Mouse (Mus musculus) heart, embryonic 11.5 days (tissue): Measurements from ENCODE around the gene Rspry1. TPM values are rescaled to one million over a fixed set of nuclear protein-coding genes. Genes with fewer than 3 reads are reported as not detected.

ENCODE experiments used
- ATAC-seq: fragments of 200-750 bp; cut with Nextera tagmentation; replicated peaks from 2 replicates; pipeline ENCODE4 v1.8.0; 2017; ENCODE audit warnings: moderate library complexity; ENCODE audit not compliant: insufficient number of reproducible peaks, low FRiP score, low TSS enrichment
- H3K27ac ChIP-seq: fragments of 300-500 bp; sonication (generic); 2 replicates; pipeline ENCODE4 v1.5.1; 2014; ENCODE audit warnings: mild to moderate bottlenecking, low read depth, low read length
- H3K27me3 ChIP-seq: fragments of 300-500 bp; sonication (generic); 2 replicates; pipeline ENCODE4 v1.6.1; 2014; ENCODE audit warnings: mild to moderate bottlenecking, low read length, mixed read lengths; ENCODE audit not compliant: control insufficient read depth, insufficient read depth
- H3K36me3 ChIP-seq: fragments of 300-500 bp; sonication (generic); 2 replicates; pipeline ENCODE4 v1.6.1; 2014; ENCODE audit warnings: mild to moderate bottlenecking, low read length, moderate library complexity, mixed read lengths; ENCODE audit not compliant: control insufficient read depth, insufficient read depth
- H3K4me1 ChIP-seq: fragments of 300-500 bp; sonication (generic); 2 replicates; pipeline ENCODE4 v1.6.1; 2014; ENCODE audit warnings: low read length; ENCODE audit not compliant: control insufficient read depth, insufficient read depth
- H3K4me2 ChIP-seq: fragments of 300-500 bp; sonication (generic); 2 replicates; pipeline ENCODE4 v1.6.1; 2014; ENCODE audit warnings: mild to moderate bottlenecking, moderate library complexity
- H3K4me3 ChIP-seq: fragments of 300-500 bp; sonication (generic); 2 replicates; pipeline ENCODE4 v1.5.1; 2014; ENCODE audit warnings: low read depth, low read length
- H3K9ac ChIP-seq: fragments of 300-500 bp; sonication (generic); 2 replicates; pipeline ENCODE4 v1.6.1; 2014; ENCODE audit warnings: mild to moderate bottlenecking, low read depth, low read length, moderate library complexity
- H3K9me3 ChIP-seq: fragments of 300-500 bp; sonication (generic); replicated peaks from 2 replicates; pipeline ENCODE4 v1.6.1; 2016; ENCODE audit warnings: low read length; ENCODE audit not compliant: control insufficient read depth
- WGBS: fragments of 180-500 bp; shearing (Covaris S2); extraction: QIAGEN DNeasy Blood & Tissue Kit; methylation state at CpG from one replicate; pipeline ENCODE4 v1.1.7; 2014; ENCODE audit not compliant: insufficient replicate concordance; 5-methylcytosine and 5-hydroxymethylcytosine counted together
- polyA plus RNA-seq: library from polyadenylated mRNA; unstranded; fragments of >200 nt; fragmentation: Nextera tagmentation; extraction: Ambion mirVana; gene quantifications from 2 replicates; pipeline ENCODE4 v1.2.1, GENCODE M21; 2014

Gene Rspry1
- polyA plus RNA-seq, 1 experiment from 2014 or later = 23.2 TPM

- Histone ChIP-seq H3K27ac (no peak overlapping the region), H3K27me3 (no peaks in the 10 kb centered on the region), H3K9me3 (no peaks in the 10 kb centered on the region), H3K9ac (no peak overlapping the region), H3K4me2 (no peak overlapping the region), H3K36me3 (peaks cover 8% of the 10 kb centered on the region), H3K4me1 (no peaks in the 10 kb centered on the region), H3K4me3 (no peak overlapping the region)
- WGBS = 84% methylated on average over 2 of the region's 2 CpGs
- no peak for ATAC-seq
Measured at GRCm38 (mm10) chr8:94658031-94658430, 56.3 kb downstream of the Rspry1 start.

DNA sequence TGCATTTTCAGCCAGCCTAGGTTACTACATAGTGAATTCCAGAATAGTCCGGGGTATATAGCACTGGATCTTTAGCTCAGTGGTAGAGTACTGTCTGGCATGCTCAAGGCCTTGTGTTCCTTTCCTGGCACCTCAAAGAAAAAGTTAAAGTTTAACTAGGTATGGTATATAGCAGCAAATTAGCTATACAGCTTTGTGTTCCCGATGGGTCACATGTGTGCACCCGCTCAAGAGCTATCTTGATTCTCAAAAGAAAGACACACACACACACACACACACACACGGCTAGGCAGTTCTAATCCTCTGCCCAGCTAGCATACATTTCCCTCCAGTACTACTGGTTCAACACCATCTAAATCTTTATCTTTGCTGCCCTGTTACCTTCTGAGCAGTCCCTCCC is 58.7 kb downstream of the Rspry1 start:
- H3K9ac ChIP-seq = no peak overlapping the region
- no peaks in the 10 kb centered on the region for H3K4me1 ChIP-seq
- no peak overlapping the region for H3K4me3 ChIP-seq
- H3K9me3 ChIP-seq = no peaks in the 10 kb centered on the region
- H3K4me2 ChIP-seq = no peak overlapping the region
- no peak for ATAC-seq
- WGBS = 85% methylated on average over 4 of the region's 4 CpGs
- H3K27me3 ChIP-seq = no peaks in the 10 kb centered on the region
- H3K36me3 ChIP-seq = peaks cover 2% of the 10 kb centered on the region; the same call in 1 of the 2 replicates
- no peak overlapping the region for H3K27ac ChIP-seq

- H3K4me1 ChIP-seq = no peaks in the 10 kb centered on the region
- no peak overlapping the region for H3K27ac ChIP-seq
- no peaks in the 10 kb centered on the region for H3K27me3 ChIP-seq
- no peaks in the 10 kb centered on the region; the same call in 1 of the 2 replicates for H3K36me3 ChIP-seq
- no peak overlapping the region for H3K9ac ChIP-seq
- no peak overlapping the region for H3K4me3 ChIP-seq
- ATAC-seq = no peak
- WGBS = 75% methylated on average over 2 of the region's 2 CpGs
- no peak overlapping the region for H3K4me2 ChIP-seq
- no peaks in the 10 kb centered on the region for H3K9me3 ChIP-seq
Measured at GRCm38 (mm10) chr8:94664722-94665121, 63.0 kb downstream of the Rspry1 start.

GRCm38 (mm10) chr8:94666456-94667308 is 64.9 kb downstream of the Rspry1 start, which contains the start of gene Arl2bp:
Gene Arl2bp, plus strand, starts transcription at chr8:94666600.
- H3K9me3 ChIP-seq = no peaks in the 10 kb centered on the region
- H3K36me3 ChIP-seq = peaks cover 8% of the 10 kb centered on the region
- H3K4me1 ChIP-seq = no peaks in the 10 kb centered on the region
- WGBS = under 1% methylated on average over 74 of the region's 74 CpGs
- peak within 1 kb of the TSS; percentile 81 for H3K9ac ChIP-seq
- ATAC-seq = peak; percentile 98
- no peaks in the 10 kb centered on the region for H3K27me3 ChIP-seq
- peak within 1 kb of the TSS; percentile 80 for H3K27ac ChIP-seq
- H3K4me2 ChIP-seq = peak within 1 kb of the TSS; percentile 80
- H3K4me3 ChIP-seq = peak within 1 kb of the TSS; percentile 77

DNA sequence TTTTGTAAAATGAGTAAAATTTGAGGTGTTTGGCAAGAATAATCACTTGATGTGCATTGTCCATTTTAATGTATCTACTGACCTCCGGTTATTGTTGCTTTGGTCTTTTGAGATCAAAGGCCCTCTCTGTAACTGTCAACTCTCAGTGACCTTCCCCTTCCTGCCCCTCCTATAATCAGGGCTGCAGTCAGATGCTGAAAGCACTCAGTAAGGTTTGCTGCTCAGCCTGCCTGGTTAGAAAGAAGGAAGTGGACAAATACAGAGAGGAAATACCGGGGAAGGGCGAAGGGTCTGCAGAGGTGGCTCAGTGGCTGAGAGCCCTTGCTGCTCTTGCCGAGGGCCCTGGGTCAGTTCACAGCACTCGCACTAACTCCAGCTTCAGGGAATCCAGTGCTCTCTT is 72.6 kb downstream of the Rspry1 start:
- H3K36me3 ChIP-seq = peaks cover 27% of the 10 kb centered on the region

GRCm38 (mm10) chr8:94675923-94676322 is 74.2 kb downstream of the Rspry1 start:
- WGBS = 83% methylated on average over 6 of the region's 6 CpGs
- Histone ChIP-seq H3K4me2 (no peak overlapping the region), H3K36me3 (peaks cover 24% of the 10 kb centered on the region), H3K4me3 (no peak overlapping the region), H3K4me1 (no peaks in the 10 kb centered on the region), H3K9ac (no peak overlapping the region), H3K27ac (no peak overlapping the region), H3K27me3 (no peaks in the 10 kb centered on the region), H3K9me3 (no peaks in the 10 kb centered on the region)
- ATAC-seq = no peak

More for the DNA sequence above, 72.6 kb downstream of the Rspry1 start:
- Histone ChIP-seq H3K4me2 (no peak overlapping the region), H3K27me3 (no peaks in the 10 kb centered on the region), H3K4me3 (no peak overlapping the region), H3K9me3 (no peaks in the 10 kb centered on the region), H3K27ac (no peak overlapping the region), H3K9ac (no peak overlapping the region), H3K4me1 (no peaks in the 10 kb centered on the region)
- ATAC-seq = no peak
- 70% methylated on average over 5 of the region's 5 CpGs for WGBS

GRCm38 (mm10) chr8:94678582-94678981 is 76.8 kb downstream of the Rspry1 start:
- Histone ChIP-seq H3K4me2 (no peak overlapping the region), H3K27ac (no peak overlapping the region), H3K27me3 (no peaks in the 10 kb centered on the region), H3K9ac (no peak overlapping the region), H3K4me1 (no peaks in the 10 kb centered on the region), H3K4me3 (no peak overlapping the region), H3K9me3 (no peaks in the 10 kb centered on the region), H3K36me3 (peaks cover 3% of the 10 kb centered on the region)
- no peak for ATAC-seq
- WGBS = 55% methylated on average over 9 of the region's 9 CpGs

GRCm38 (mm10) chr8:94680414-94680813 is 78.7 kb downstream of the Rspry1 start:
- Histone ChIP-seq H3K4me2 (no peak overlapping the region), H3K36me3 (no peaks in the 10 kb centered on the region), H3K27me3 (no peaks in the 10 kb centered on the region), H3K9ac (no peak overlapping the region), H3K4me3 (no peak overlapping the region), H3K27ac (no peak overlapping the region), H3K9me3 (no peaks in the 10 kb centered on the region), H3K4me1 (no peaks in the 10 kb centered on the region)
- 75% methylated on average over 3 of the region's 3 CpGs for WGBS
- ATAC-seq = no peak
